Mouse (Mus musculus): ENCODE results near the gene Gm6583.
"Not testable (repeated sequence)": the region's sequence is repeated elsewhere in the genome, so short reads cannot be mapped to it uniquely, and the experiment has no call there.

Gm6583 gene

GRCm38 (mm10) chr5:112324637-112325545 is 30.9 kb downstream of the Gm6583 start:
- DNase-seq (ENCODE audit: low spot score) = no peak

DNA sequence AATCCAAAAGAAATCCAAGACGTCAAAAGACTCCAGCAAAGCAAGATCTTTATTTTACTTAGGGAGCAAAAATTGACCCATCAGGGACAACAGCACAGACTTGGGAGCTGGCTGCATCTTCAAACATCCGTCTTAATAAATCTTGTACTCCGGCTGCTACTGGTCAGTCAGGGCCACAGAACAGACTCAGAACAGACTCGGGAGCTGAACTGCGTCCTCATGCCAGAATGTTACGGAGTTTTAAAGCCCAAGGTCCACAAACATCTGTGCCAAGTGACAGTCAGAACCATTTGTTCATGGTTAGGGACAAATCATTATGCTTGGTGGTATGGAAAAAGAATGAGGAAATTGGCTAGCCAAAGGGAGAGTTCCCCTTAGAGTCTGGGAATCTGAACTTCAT is 32.6 kb downstream of the Gm6583 start:
- no peak for DNase-seq (ENCODE audit: low spot score)

DNA sequence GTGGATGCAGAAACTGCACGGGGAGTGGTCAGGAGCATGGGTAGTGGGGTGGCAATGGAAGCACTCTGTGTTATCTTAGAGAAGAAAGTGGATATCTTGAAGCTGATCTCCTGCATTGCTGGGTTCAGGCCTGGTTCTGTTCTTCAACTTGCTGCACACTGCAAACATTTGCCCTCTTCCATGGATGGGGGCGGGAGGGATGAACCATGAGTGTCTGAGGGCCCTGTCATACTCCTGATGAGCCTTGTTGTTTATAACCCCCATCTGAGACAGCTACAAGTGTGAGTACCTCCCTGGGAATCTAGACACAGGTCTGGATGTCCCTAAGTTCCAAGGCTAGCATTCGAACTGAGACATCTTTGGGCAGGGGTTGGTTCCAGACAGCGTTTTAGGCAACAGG is 34.5 kb downstream of the Gm6583 start:
- no peak for DNase-seq (ENCODE audit: low spot score)

DNA sequence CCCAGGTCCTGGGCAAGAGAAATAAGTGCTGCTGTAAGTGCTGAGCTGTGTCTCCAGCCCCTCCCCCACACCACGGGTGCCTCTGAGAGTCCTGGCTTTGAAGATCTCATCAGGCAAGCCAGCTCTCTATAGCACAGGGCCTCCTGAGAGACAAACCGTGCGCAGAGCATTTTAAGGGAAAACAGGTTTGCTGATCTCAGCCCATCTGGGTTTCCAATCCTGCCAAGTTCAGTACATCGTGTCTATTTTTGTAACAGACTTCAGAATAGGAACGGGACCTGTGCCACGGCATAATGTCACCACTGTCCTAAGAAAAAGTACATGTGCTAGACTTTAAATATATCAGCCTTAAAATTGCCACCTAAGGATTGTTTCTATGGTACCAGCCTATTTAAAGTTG is 34.9 kb downstream of the Gm6583 start:
- DNase-seq (ENCODE audit: low spot score) = no peak

DNA sequence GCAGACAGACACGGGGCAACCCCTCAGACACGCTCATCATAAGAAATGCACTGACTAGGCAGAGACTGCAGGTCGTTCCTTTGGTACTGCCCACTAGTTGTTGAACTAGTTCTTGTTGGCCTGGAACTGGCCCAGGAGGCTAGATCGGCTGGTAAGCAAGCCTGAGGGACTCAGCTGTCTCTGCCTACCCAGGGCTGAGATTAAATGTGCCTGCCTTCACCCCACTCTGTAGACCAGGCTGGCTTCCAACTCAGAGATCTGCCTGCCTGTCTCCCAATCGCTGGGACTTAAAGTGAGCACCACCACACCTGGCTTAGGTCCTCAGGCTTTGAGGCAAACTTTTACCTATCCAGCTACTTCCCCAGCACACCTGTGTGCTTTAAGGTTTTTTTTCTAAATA is 35.5 kb downstream of the Gm6583 start:
- no peak for DNase-seq (ENCODE audit: low spot score)

GRCm38 (mm10) chr5:112319343-112319742 is 36.5 kb downstream of the Gm6583 start:
- not testable (repeated sequence) for DNase-seq (ENCODE audit: low spot score)

GRCm38 (mm10) chr5:112317328-112317727 is 38.5 kb downstream of the Gm6583 start:
- DNase-seq (ENCODE audit: low spot score) = no peak

DNA sequence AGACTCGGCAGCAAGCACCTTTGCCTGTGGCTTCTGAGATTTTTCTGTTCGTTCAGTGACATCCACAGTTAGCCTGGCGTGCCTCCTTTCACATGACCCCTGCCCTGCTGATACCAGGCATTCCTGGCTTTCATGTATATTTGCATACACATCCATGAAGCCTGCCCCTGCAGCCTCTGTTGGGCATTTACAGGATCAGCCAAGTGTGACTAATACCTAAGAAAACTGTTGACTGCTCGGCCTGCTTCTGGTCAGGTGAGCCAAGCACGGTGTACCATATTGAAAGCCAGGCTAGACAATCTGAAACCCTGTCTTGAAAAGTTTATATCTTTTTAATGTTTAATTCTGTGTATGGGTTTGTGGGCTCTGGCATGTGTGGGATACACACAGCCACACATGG is 39.4 kb downstream of the Gm6583 start:
- no peak for DNase-seq (ENCODE audit: low spot score)

- no peak for DNase-seq (ENCODE audit: low spot score)
These were observed 42.5 kb downstream of the Gm6583 start for GRCm38 (mm10) chr5:112313222-112313885.

GRCm38 (mm10) chr5:112305842-112306241 is 50.0 kb downstream of the Gm6583 start:
- DNase-seq (ENCODE audit: low spot score) = no peak

All from urinary bladder, postnatal 10 days (tissue).